16 mouse cellular contexts compared by ENCODE assay signal in genomic region chr10:54089923-54090322, GRCm38 (mm10).
"Had no signal": no experiment of that assay in that cellular context is flagged by ENCODE, and none has a peak within 500 bp of the region (broad histone marks: within the 10 kb centered on the region; RNA-seq: fewer than 3 reads in every experiment).

No protein-coding gene starts in this region.

- H3K9ac ChIP-seq: neural tube, embryonic 13.5 days; neural tube, embryonic 15.5 days; stomach, embryonic 15.5 days had no signal

- H3K27me3 ChIP-seq: neural tube, embryonic 13.5 days; neural tube, embryonic 15.5 days; stomach, embryonic 15.5 days had no signal

- H3K4me3 ChIP-seq: neural tube, embryonic 13.5 days; neural tube, embryonic 15.5 days; stomach, embryonic 15.5 days had no signal

- H3K36me3 ChIP-seq: neural tube, embryonic 13.5 days; neural tube, embryonic 15.5 days; stomach, embryonic 15.5 days had no signal

- H3K9me3 ChIP-seq: neural tube, embryonic 13.5 days; neural tube, embryonic 15.5 days; stomach, embryonic 15.5 days had no signal

- H3K27ac ChIP-seq: neural tube, embryonic 13.5 days; neural tube, embryonic 15.5 days; stomach, embryonic 15.5 days; stomach, postnatal 0 days had no signal

- H3K4me1 ChIP-seq: neural tube, embryonic 13.5 days; neural tube, embryonic 15.5 days; stomach, embryonic 15.5 days had no signal

- H3K4me2 ChIP-seq: neural tube, embryonic 13.5 days; neural tube, embryonic 15.5 days; stomach, embryonic 15.5 days had no signal

- DNase-seq: retina, postnatal 1 day; right cerebral cortex, adult 18-20 months; right cerebral cortex, postnatal 14 days; right cerebral cortex, postnatal 25 days; right cerebral cortex, postnatal 4 days; spleen, adult 18-20 months; thymus, adult 18-20 months; thymus, adult 2 months; thymus, postnatal 14 days; thymus, postnatal 25 days; thymus, postnatal 36 days; thymus, postnatal 4 days had no signal
